Mouse (Mus musculus) forebrain, embryonic 16.5 days (tissue): ENCODE measurements around the gene Klhl11. TPM values are rescaled to one million over a fixed set of nuclear protein-coding genes. Genes with fewer than 3 reads are reported as not detected.

Experiments used
- ATAC-seq: fragments of 200-750 bp; cut with Nextera tagmentation; 2 replicates; pipeline ENCODE4 v1.8.0; 2017; ENCODE audit warnings: mild to moderate bottlenecking, moderate library complexity
- H3K27ac ChIP-seq: fragments of 300-500 bp; sonication (generic); 2 replicates; pipeline ENCODE4 v1.5.1; 2014; ENCODE audit warnings: low read length, control low read depth
- H3K27me3 ChIP-seq: fragments of 300-500 bp; sonication (generic); replicated peaks from 2 replicates; pipeline ENCODE4 v1.6.1; 2014; ENCODE audit warnings: low read length; ENCODE audit not compliant: control insufficient read depth, insufficient read depth
- H3K36me3 ChIP-seq: fragments of 300-500 bp; sonication (generic); 2 replicates; pipeline ENCODE4 v1.6.1; 2014; ENCODE audit not compliant: control insufficient read depth, insufficient read depth
- H3K4me1 ChIP-seq: fragments of 300-500 bp; sonication (generic); replicated peaks from 2 replicates; pipeline ENCODE4 v1.6.1; 2014; ENCODE audit warnings: low read length; ENCODE audit not compliant: control insufficient read depth, insufficient read depth
- H3K4me2 ChIP-seq: fragments of 300-500 bp; sonication (generic); 2 replicates; pipeline ENCODE4 v1.6.1; 2014; ENCODE audit warnings: mild to moderate bottlenecking, low read length, control low read depth
- H3K4me3 ChIP-seq: fragments of 300-500 bp; sonication (generic); replicated peaks from 2 replicates; pipeline ENCODE4 v1.5.1; 2014; ENCODE audit warnings: mild to moderate bottlenecking, low read length, control low read depth
- H3K9ac ChIP-seq: fragments of 300-500 bp; sonication (generic); replicated peaks from 2 replicates; pipeline ENCODE4 v1.6.1; 2014; ENCODE audit warnings: low read depth, low read length, control low read depth
- H3K9me3 ChIP-seq: fragments of 300-500 bp; sonication (generic); 2 replicates; pipeline ENCODE4 v1.6.1; 2016; ENCODE audit warnings: low read length; ENCODE audit not compliant: control insufficient read depth
- WGBS: fragments of 180-500 bp; shearing (Covaris S2); extraction: QIAGEN DNeasy Blood & Tissue Kit; methylation state at CpG from one replicate; pipeline ENCODE4 v1.1.7; 2014; 5-methylcytosine and 5-hydroxymethylcytosine counted together
- polyA plus RNA-seq: library from polyadenylated mRNA; unstranded; fragments of >200 nt; fragmentation: Nextera tagmentation; extraction: Ambion mirVana; gene quantifications from 2 replicates; pipeline ENCODE4 v1.2.1, GENCODE M21; 2015

Gene Klhl11
- polyA plus RNA-seq: 14.3 and 17.4 TPM in 2 replicates

GRCm38 (mm10) chr11:100472197-100472934 lies at the start of gene Klhl11:
Gene Klhl11 (minus strand): TSS chr11:100472741.
- Histone ChIP-seq H3K4me3 (peak within 1 kb of the TSS; percentile 89), H3K27ac (peak within 1 kb of the TSS; percentile 89), H3K4me2 (peak within 1 kb of the TSS; percentile 75), H3K9ac (peak within 1 kb of the TSS; percentile 91), H3K4me1 (peaks cover 19% of the 10 kb centered on the region), H3K9me3 (no peaks in the 10 kb centered on the region), H3K36me3 (peaks cover 12% of the 10 kb centered on the region), H3K27me3 (no peaks in the 10 kb centered on the region)
- WGBS: under 1% methylated on average over 83 of the region's 83 CpGs
- ATAC-seq: peak; percentile 95

GRCm38 (mm10) chr11:100520838-100521237 lies 48.3 kb upstream of the Klhl11 start:
- Histone ChIP-seq H3K27me3 (no peaks in the 10 kb centered on the region), H3K4me1 (peaks cover 20% of the 10 kb centered on the region), H3K36me3 (peaks cover 41% of the 10 kb centered on the region), H3K9ac (no peak overlapping the region), H3K4me3 (no peak overlapping the region), H3K27ac (no peak overlapping the region), H3K9me3 (no peaks in the 10 kb centered on the region), H3K4me2 (no peak overlapping the region)
- ATAC-seq: no peak
- 86% methylated on average over 15 of the region's 15 CpGs for WGBS

GRCm38 (mm10) chr11:100519188-100519587 lies 46.6 kb upstream of the Klhl11 start:
- H3K36me3 ChIP-seq: peaks cover 52% of the 10 kb centered on the region
- 84% methylated on average over 7 of the region's 7 CpGs for WGBS
- H3K27ac ChIP-seq: no peak overlapping the region
- ATAC-seq: no peak
- no peak overlapping the region for H3K4me2 ChIP-seq
- no peak overlapping the region for H3K4me3 ChIP-seq
- H3K9ac ChIP-seq: no peak overlapping the region
- H3K27me3 ChIP-seq: no peaks in the 10 kb centered on the region
- H3K4me1 ChIP-seq: peaks cover 8% of the 10 kb centered on the region
- H3K9me3 ChIP-seq: no peaks in the 10 kb centered on the region

- H3K27ac ChIP-seq: no peak overlapping the region; the same call in 1 of the 2 replicates
- 52% methylated on average over 5 of the region's 5 CpGs for WGBS
- H3K4me2 ChIP-seq: no peak overlapping the region
- H3K9ac ChIP-seq: no peak overlapping the region
- no peaks in the 10 kb centered on the region for H3K27me3 ChIP-seq
- no peaks in the 10 kb centered on the region for H3K9me3 ChIP-seq
- peaks cover 8% of the 10 kb centered on the region for H3K4me1 ChIP-seq
- H3K4me3 ChIP-seq: no peak overlapping the region
- ATAC-seq: peak; percentile 61
- H3K36me3 ChIP-seq: peaks cover 58% of the 10 kb centered on the region
These were observed 45.6 kb upstream of the Klhl11 start for GRCm38 (mm10) chr11:100518188-100518591.

GRCm38 (mm10) chr11:100516291-100516690 lies 43.8 kb upstream of the Klhl11 start:
- Histone ChIP-seq H3K27me3 (no peaks in the 10 kb centered on the region), H3K36me3 (peaks cover 56% of the 10 kb centered on the region)
- no peak for ATAC-seq

DNA sequence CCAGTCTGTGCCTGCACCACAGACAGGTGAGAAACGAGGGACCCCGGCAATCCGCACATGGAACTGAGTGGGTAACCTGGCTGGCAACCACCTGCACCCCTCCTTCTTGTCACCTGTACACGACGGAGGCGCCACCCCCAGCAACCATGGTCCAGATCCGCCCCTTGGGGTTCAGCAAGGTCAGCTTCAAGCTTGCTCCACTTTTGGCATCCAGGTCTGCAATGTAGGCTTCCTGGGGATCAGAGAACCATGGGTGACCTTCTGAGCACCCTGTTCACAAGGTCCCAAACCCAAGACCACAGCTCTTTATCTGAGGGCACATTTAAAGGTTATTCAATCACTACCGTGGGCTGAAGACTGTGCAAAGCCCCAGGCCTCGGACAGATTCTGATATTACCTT lies 43.2 kb upstream of the Klhl11 start:
- Histone ChIP-seq H3K27ac (no peak overlapping the region), H3K9me3 (no peaks in the 10 kb centered on the region), H3K4me1 (peaks cover 8% of the 10 kb centered on the region), H3K4me3 (no peak overlapping the region), H3K27me3 (no peaks in the 10 kb centered on the region), H3K9ac (no peak overlapping the region), H3K36me3 (peaks cover 56% of the 10 kb centered on the region), H3K4me2 (no peak overlapping the region)
- 91% methylated on average over 9 of the region's 9 CpGs for WGBS
- no peak for ATAC-seq

More at GRCm38 (mm10) chr11:100516291-100516690, 43.8 kb upstream of the Klhl11 start:
- H3K9ac ChIP-seq: no peak overlapping the region
- H3K4me3 ChIP-seq: no peak overlapping the region
- H3K4me1 ChIP-seq: peaks cover 8% of the 10 kb centered on the region
- no peak overlapping the region for H3K27ac ChIP-seq
- no peak overlapping the region for H3K4me2 ChIP-seq
- WGBS: 67% methylated on average over 9 of the region's 9 CpGs
- no peaks in the 10 kb centered on the region for H3K9me3 ChIP-seq

DNA sequence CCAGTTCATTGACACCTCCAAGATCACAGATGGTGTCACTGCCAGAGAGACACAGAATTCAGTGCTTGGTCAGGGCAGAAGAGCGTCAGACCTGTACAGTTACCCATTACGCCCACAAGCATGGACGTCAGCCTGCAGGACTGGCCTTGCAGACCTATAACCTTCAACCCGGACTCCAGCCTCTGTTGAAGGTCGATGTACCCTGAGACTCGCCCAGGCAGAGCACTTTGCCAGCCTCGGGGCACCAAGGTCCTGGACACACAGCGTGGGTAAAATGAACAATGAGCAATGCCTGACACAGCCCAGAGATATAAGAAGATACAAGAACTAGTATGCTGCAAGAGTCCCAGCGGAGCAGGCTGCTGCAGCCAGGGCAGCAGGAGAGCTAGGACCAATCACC lies 42.5 kb upstream of the Klhl11 start:
- no peak for ATAC-seq
- Histone ChIP-seq H3K27me3 (no peaks in the 10 kb centered on the region), H3K4me1 (peaks cover 8% of the 10 kb centered on the region), H3K9me3 (no peaks in the 10 kb centered on the region), H3K27ac (no peak overlapping the region), H3K9ac (no peak overlapping the region), H3K36me3 (peaks cover 55% of the 10 kb centered on the region), H3K4me2 (no peak overlapping the region), H3K4me3 (no peak overlapping the region)
- 93% methylated on average over 9 of the region's 9 CpGs for WGBS

- no peak overlapping the region for H3K27ac ChIP-seq
- H3K4me3 ChIP-seq: no peak overlapping the region
- H3K4me1 ChIP-seq: peaks cover 6% of the 10 kb centered on the region
- peaks cover 47% of the 10 kb centered on the region for H3K36me3 ChIP-seq
- ATAC-seq: no peak
- no peaks in the 10 kb centered on the region for H3K9me3 ChIP-seq
- WGBS: 87% methylated on average over 10 of the region's 10 CpGs
- no peak overlapping the region for H3K9ac ChIP-seq
- H3K27me3 ChIP-seq: no peaks in the 10 kb centered on the region
- no peak overlapping the region for H3K4me2 ChIP-seq
These were observed 41.2 kb upstream of the Klhl11 start for GRCm38 (mm10) chr11:100513716-100514115.

- peaks cover 46% of the 10 kb centered on the region for H3K36me3 ChIP-seq
- H3K4me2 ChIP-seq: no peak overlapping the region
- H3K9me3 ChIP-seq: no peaks in the 10 kb centered on the region
- no peak overlapping the region for H3K9ac ChIP-seq
- no peak overlapping the region for H3K4me3 ChIP-seq
- H3K4me1 ChIP-seq: no peaks in the 10 kb centered on the region
- no peaks in the 10 kb centered on the region for H3K27me3 ChIP-seq
- H3K27ac ChIP-seq: no peak overlapping the region
- 85% methylated on average over 1 of the region's 1 CpGs for WGBS
- ATAC-seq: 0 out of 2 replicates have a peak, but pooled peaks have one; percentile 20
These were observed 39.8 kb upstream of the Klhl11 start for GRCm38 (mm10) chr11:100512384-100512783.
